Mouse (Mus musculus) common myeloid progenitor, adult 5-6 weeks (primary cell): Measurements from ENCODE around the gene Mex3a. TPM values are rescaled to one million over a fixed set of nuclear protein-coding genes. Genes with fewer than 3 reads are reported as not detected.
A peak's percentile ranks its signal among the peaks of the same experiment; 100 is the strongest.

ENCODE experiments used
- ATAC-seq: replicated peaks from 2 replicates; pipeline ENCODE4 v1.8.0; 2016; ENCODE audit warnings: low read depth, mild to moderate bottlenecking, moderate TSS enrichment, inconsistent platforms; ENCODE audit not compliant: poor library complexity, severe bottlenecking
- total RNA-seq: library from RNA; stranded (forward); fragments of 200-1000, 187-1606 nt; gene quantifications from 2 replicates; pipeline ENCODE4 v1.2.3, GENCODE M21; 2017

Gene Mex3a
- total RNA-seq, 1 experiment from 2014 or later = 9.6 TPM

- ATAC-seq = no peak
Measured at GRCm38 (mm10) chr3:88541622-88542401, 9.6 kb downstream of the Mex3a start.

GRCm38 (mm10) chr3:88542486-88542885 lies 10.3 kb downstream of the Mex3a start:
- ATAC-seq = no peak

- ATAC-seq = no peak
Measured at GRCm38 (mm10) chr3:88543174-88543573, 11.0 kb downstream of the Mex3a start.

GRCm38 (mm10) chr3:88543651-88544410 lies 11.6 kb downstream of the Mex3a start:
- ATAC-seq = peak; percentile 50

GRCm38 (mm10) chr3:88544514-88544913 lies 12.3 kb downstream of the Mex3a start:
- ATAC-seq = 0 out of 2 replicates have a peak, but pooled peaks have one; percentile 30

GRCm38 (mm10) chr3:88544955-88545591 lies 12.9 kb downstream of the Mex3a start:
- peak; percentile 54 for ATAC-seq

GRCm38 (mm10) chr3:88546674-88547418 lies 14.7 kb downstream of the Mex3a start:
- no peak for ATAC-seq

- ATAC-seq = no peak
Measured at GRCm38 (mm10) chr3:88548180-88548917, 16.2 kb downstream of the Mex3a start, which contains the start of gene Rab25. Gene Rab25 (minus strand): TSS chr3:88548300.

- no peak for ATAC-seq
Measured at GRCm38 (mm10) chr3:88551586-88551985, 19.4 kb downstream of the Mex3a start.

- no peak for ATAC-seq
Measured at GRCm38 (mm10) chr3:88552082-88552645, 20.0 kb downstream of the Mex3a start.

GRCm38 (mm10) chr3:88552676-88553524 lies 20.7 kb downstream of the Mex3a start, which contains the start of gene Lamtor2:
Gene Lamtor2 (minus strand): TSS chr3:88553074.
- ATAC-seq = peak; percentile 84

GRCm38 (mm10) chr3:88553525-88553879 lies 21.3 kb downstream of the Mex3a start, which contains the start of gene Ubqln4:
Gene Ubqln4 (plus strand): TSS chr3:88553758.
- peak; percentile 51 for ATAC-seq

- peak; percentile 14; the same call in 1 of the 2 replicates for ATAC-seq
Measured at GRCm38 (mm10) chr3:88553880-88554586, 21.8 kb downstream of the Mex3a start.

- ATAC-seq = no peak
Measured at GRCm38 (mm10) chr3:88555069-88555605, 22.9 kb downstream of the Mex3a start.

- no peak for ATAC-seq
Measured at GRCm38 (mm10) chr3:88555731-88556130, 23.5 kb downstream of the Mex3a start.

GRCm38 (mm10) chr3:88556616-88557015 lies 24.4 kb downstream of the Mex3a start:
- no peak for ATAC-seq

- no peak for ATAC-seq
Measured at GRCm38 (mm10) chr3:88559596-88559995, 27.4 kb downstream of the Mex3a start.
